Mouse (Mus musculus) hindbrain, postnatal 0 days (tissue): Measurements from ENCODE around the gene Nav2. TPM values are rescaled to one million over a fixed set of nuclear protein-coding genes. Genes with fewer than 3 reads are reported as not detected.

Experiments
- ATAC-seq: fragments of 200-750 bp; cut with Nextera tagmentation; 2 replicates; pipeline ENCODE4 v1.8.0; 2017; ENCODE audit warnings: mild to moderate bottlenecking, moderate TSS enrichment, moderate library complexity
- DNase-seq: peaks from one replicate; pipeline ENCODE4 v3.0.0-alpha.2; 2015; ENCODE audit warnings: low spot score
- H3K27ac ChIP-seq: fragments of 300-500 bp; sonication (generic); 2 replicates; pipeline ENCODE4 v1.5.1; 2014; ENCODE audit warnings: mild to moderate bottlenecking
- H3K27me3 ChIP-seq: fragments of 300-500 bp; sonication (generic); 2 replicates; pipeline ENCODE4 v1.6.1; 2014; ENCODE audit warnings: low read length, mixed read lengths; ENCODE audit not compliant: insufficient read depth
- H3K36me3 ChIP-seq: fragments of 300-500 bp; sonication (generic); 2 replicates; pipeline ENCODE4 v1.6.1; 2014; ENCODE audit warnings: low read length, mixed read lengths; ENCODE audit not compliant: insufficient read depth
- H3K4me1 ChIP-seq: fragments of 300-500 bp; sonication (generic); 2 replicates; pipeline ENCODE4 v1.6.1; 2014; ENCODE audit warnings: antibody characterized with exemption, low read length, mixed read lengths; ENCODE audit not compliant: insufficient read depth
- H3K4me2 ChIP-seq: fragments of 300-500 bp; sonication (generic); 2 replicates; pipeline ENCODE4 v1.6.1; 2014; ENCODE audit warnings: low read depth, mild to moderate bottlenecking, low read length, moderate library complexity, mixed read lengths
- H3K4me3 ChIP-seq: fragments of 300-500 bp; sonication (generic); 2 replicates; pipeline ENCODE4 v1.5.1; 2014; ENCODE audit warnings: low read length
- H3K9ac ChIP-seq: fragments of 300-500 bp; sonication (generic); replicated peaks from 2 replicates; pipeline ENCODE4 v1.6.1; 2014; ENCODE audit warnings: mild to moderate bottlenecking, low read length, moderate library complexity, mixed read lengths
- H3K9me3 ChIP-seq: fragments of 300-500 bp; sonication (generic); 2 replicates; pipeline ENCODE4 v1.6.1; 2016; ENCODE audit warnings: low read length, mixed read lengths
- CTCF ChIP-seq: IDR thresholded peaks from 2 replicates; pipeline ENCODE4 v1.5.1; 2016; ENCODE audit warnings: antibody characterized with exemption, control low read depth, low read depth
- WGBS: fragments of 180-500 bp; shearing (Covaris S2); extraction: QIAGEN DNeasy Blood & Tissue Kit; methylation state at CpG from one replicate; pipeline ENCODE4 v1.1.7; 2014; 5-methylcytosine and 5-hydroxymethylcytosine counted together
- polyA plus RNA-seq: library from polyadenylated mRNA; unstranded; fragments of >200 nt; fragmentation: Nextera tagmentation; extraction: Ambion mirVana; gene quantifications from 2 replicates; pipeline ENCODE4 v1.2.1, GENCODE M21; 2015
- total RNA-seq: library from RNA; depleted of rRNA; stranded (reverse); fragments of >200 nt; gene quantifications from 2 replicates; pipeline ENCODE4 v1.2.3, GENCODE M21; 2014; rRNA removed

Nav2 gene
- 61.9 and 64.7 TPM in 2 replicates for total RNA-seq
- polyA plus RNA-seq = 20.1 and 22.1 TPM in 2 replicates

- Histone ChIP-seq H3K36me3 (no peaks in the 10 kb centered on the region), H3K4me3 (no peak within 1 kb of the TSS), H3K9me3 (no peaks in the 10 kb centered on the region), H3K4me1 (peaks cover 7% of the 10 kb centered on the region), H3K27me3 (no peaks in the 10 kb centered on the region), H3K27ac (no peak within 1 kb of the TSS), H3K4me2 (no peak within 1 kb of the TSS), H3K9ac (no peak within 1 kb of the TSS)
- DNase-seq (no peak), ATAC-seq (no peak)
- WGBS = 74% methylated on average over 8 of the region's 8 CpGs
- no peak for TF ChIP-seq CTCF
Measured at GRCm38 (mm10) chr7:48908521-48909341, at the start of gene Nav2. Gene Nav2 (plus strand): TSS chr7:48908716.

GRCm38 (mm10) chr7:48859362-48859761 is 49.2 kb upstream of the Nav2 start:
- Histone ChIP-seq H3K4me3 (no peak overlapping the region), H3K36me3 (no peaks in the 10 kb centered on the region), H3K4me1 (no peaks in the 10 kb centered on the region), H3K9ac (no peak overlapping the region), H3K9me3 (no peaks in the 10 kb centered on the region), H3K27me3 (no peaks in the 10 kb centered on the region), H3K27ac (no peak overlapping the region), H3K4me2 (no peak overlapping the region)
- ATAC-seq = no peak
- no peak for TF ChIP-seq CTCF
- DNase-seq = no peak
- WGBS = 85% methylated on average over 4 of the region's 4 CpGs

DNA sequence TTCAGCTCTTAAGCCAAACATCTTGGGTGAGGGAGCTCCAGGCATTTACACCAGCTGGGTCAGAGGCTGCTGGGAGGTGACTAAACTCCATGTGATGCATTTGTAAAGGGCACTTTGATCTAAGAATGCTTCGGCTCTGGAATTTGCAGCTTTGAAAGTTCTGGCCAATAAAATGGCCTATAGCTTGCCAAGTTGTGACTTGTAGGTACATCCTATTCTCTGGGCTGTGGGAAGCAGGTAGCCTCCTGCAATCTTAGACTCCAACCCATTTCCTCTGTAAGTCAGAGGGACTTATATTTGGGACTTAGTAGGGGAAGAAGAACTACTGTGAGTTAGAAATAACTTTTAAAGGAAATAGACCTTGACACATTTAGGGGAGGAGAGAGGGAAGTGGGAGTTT is 47.6 kb upstream of the Nav2 start:
- H3K27me3 ChIP-seq = no peaks in the 10 kb centered on the region
- H3K4me3 ChIP-seq = no peak overlapping the region
- H3K9ac ChIP-seq = no peak overlapping the region
- H3K4me2 ChIP-seq = no peak overlapping the region
- DNase-seq = no peak
- ATAC-seq = no peak
- H3K36me3 ChIP-seq = no peaks in the 10 kb centered on the region
- no peaks in the 10 kb centered on the region for H3K4me1 ChIP-seq
- no peaks in the 10 kb centered on the region for H3K9me3 ChIP-seq
- no peak overlapping the region for H3K27ac ChIP-seq
- TF ChIP-seq CTCF = no peak
- 73% methylated on average over 1 of the region's 1 CpGs for WGBS

DNA sequence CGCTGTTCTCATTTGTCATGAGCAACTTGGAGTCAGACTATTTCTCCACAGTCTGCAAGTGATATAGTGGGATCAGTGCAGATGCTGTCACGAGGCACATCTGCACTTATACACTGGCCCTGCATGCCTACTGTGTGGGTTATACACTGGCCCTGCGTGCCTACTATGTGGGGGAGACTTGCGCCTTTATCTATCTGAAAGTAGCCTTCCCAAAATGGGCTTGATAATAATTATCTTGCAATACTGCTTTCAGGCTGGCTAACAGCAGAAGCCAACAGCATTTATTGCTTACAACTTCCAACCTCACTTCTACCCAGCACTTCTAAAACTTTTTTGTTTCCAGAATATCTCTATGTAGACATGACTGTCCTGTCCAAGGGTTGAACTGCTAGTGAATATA is 46.7 kb upstream of the Nav2 start:
- no peaks in the 10 kb centered on the region for H3K9me3 ChIP-seq
- H3K4me1 ChIP-seq = no peaks in the 10 kb centered on the region
- H3K36me3 ChIP-seq = no peaks in the 10 kb centered on the region
- no peak overlapping the region for H3K27ac ChIP-seq
- no peak overlapping the region for H3K4me2 ChIP-seq
- no peak for TF ChIP-seq CTCF
- no peaks in the 10 kb centered on the region for H3K27me3 ChIP-seq
- H3K4me3 ChIP-seq = no peak overlapping the region
- DNase-seq = no peak
- H3K9ac ChIP-seq = no peak overlapping the region
- WGBS = 84% methylated on average over 4 of the region's 4 CpGs
- no peak for ATAC-seq

DNA sequence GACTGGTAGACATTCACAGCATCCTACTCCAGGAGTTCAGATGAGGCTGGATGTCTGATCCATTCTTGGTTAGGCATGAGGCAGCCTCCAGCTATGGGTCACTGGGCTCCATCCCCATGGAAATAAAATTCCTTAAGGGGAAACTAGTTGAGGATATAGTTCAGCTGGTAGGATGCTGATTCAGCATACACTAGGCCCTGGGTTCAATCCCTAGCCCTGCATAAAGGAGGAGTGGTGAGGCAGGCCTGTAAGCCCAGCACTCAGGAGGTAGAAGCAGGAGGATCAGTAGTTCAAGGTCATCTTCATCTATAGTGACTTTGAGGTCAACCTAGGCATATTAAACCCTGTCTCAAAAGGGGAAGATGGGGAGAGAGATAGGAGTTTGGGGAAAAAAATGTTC is 44.3 kb upstream of the Nav2 start:
- no peaks in the 10 kb centered on the region for H3K27me3 ChIP-seq
- H3K9me3 ChIP-seq = no peaks in the 10 kb centered on the region
- H3K9ac ChIP-seq = no peak overlapping the region
- no peak for TF ChIP-seq CTCF
- H3K27ac ChIP-seq = no peak overlapping the region
- DNase-seq (no peak), ATAC-seq (no peak)
- H3K4me3 ChIP-seq = no peak overlapping the region
- H3K36me3 ChIP-seq = no peaks in the 10 kb centered on the region
- no peak overlapping the region for H3K4me2 ChIP-seq
- H3K4me1 ChIP-seq = no peaks in the 10 kb centered on the region

- Histone ChIP-seq H3K27me3 (no peaks in the 10 kb centered on the region), H3K9ac (no peak overlapping the region), H3K27ac (no peak overlapping the region), H3K4me2 (no peak overlapping the region), H3K4me1 (no peaks in the 10 kb centered on the region), H3K9me3 (no peaks in the 10 kb centered on the region), H3K36me3 (no peaks in the 10 kb centered on the region), H3K4me3 (no peak overlapping the region)
- 90% methylated on average over 9 of the region's 9 CpGs for WGBS
- no peak for DNase-seq
- no peak for ATAC-seq
- no peak for TF ChIP-seq CTCF
Measured at GRCm38 (mm10) chr7:48864671-48865458, 43.7 kb upstream of the Nav2 start.
